Mouse (Mus musculus) neural tube, embryonic 11.5 days (tissue): ENCODE measurements around the gene 2300002M23Rik. TPM values are rescaled to one million over a fixed set of nuclear protein-coding genes. Genes with fewer than 3 reads are reported as not detected.

ENCODE experiments used
- ATAC-seq: fragments of 200-750 bp; cut with Nextera tagmentation; 2 replicates; pipeline ENCODE4 v1.8.0; 2017; ENCODE audit warnings: moderate number of reproducible peaks, mild to moderate bottlenecking, moderate TSS enrichment, moderate library complexity; ENCODE audit not compliant: insufficient read depth, low FRiP score, low TSS enrichment
- DNase-seq: peaks from one replicate; pipeline ENCODE4 v3.0.0-alpha.2; 2015; ENCODE audit warnings: low spot score
- H3K27ac ChIP-seq: fragments of 300-500 bp; sonication (generic); 2 replicates; pipeline ENCODE4 v1.5.1; 2014; ENCODE audit warnings: low read depth, mild to moderate bottlenecking, low read length
- H3K27me3 ChIP-seq: fragments of 300-500 bp; sonication (generic); 2 replicates; pipeline ENCODE4 v1.6.1; 2014; ENCODE audit warnings: mild to moderate bottlenecking, low read length, mixed read lengths; ENCODE audit not compliant: control insufficient read depth, insufficient read depth
- H3K36me3 ChIP-seq: fragments of 300-500 bp; sonication (generic); 2 replicates; pipeline ENCODE4 v1.6.1; 2014; ENCODE audit warnings: mild to moderate bottlenecking, low read length, moderate library complexity, mixed read lengths; ENCODE audit not compliant: control insufficient read depth, insufficient read depth
- H3K4me1 ChIP-seq: fragments of 300-500 bp; sonication (generic); 2 replicates; pipeline ENCODE4 v1.6.1; 2014; ENCODE audit warnings: low read length, mixed read lengths; ENCODE audit not compliant: control insufficient read depth, insufficient read depth
- H3K4me2 ChIP-seq: fragments of 300-500 bp; sonication (generic); 2 replicates; pipeline ENCODE4 v1.6.1; 2014; ENCODE audit warnings: low read depth, mild to moderate bottlenecking, moderate library complexity
- H3K4me3 ChIP-seq: fragments of 300-500 bp; sonication (generic); 2 replicates; pipeline ENCODE4 v1.5.1; 2014; ENCODE audit warnings: low read depth, low read length
- H3K9ac ChIP-seq: fragments of 300-500 bp; sonication (generic); 2 replicates; pipeline ENCODE4 v1.6.1; 2014; ENCODE audit warnings: mild to moderate bottlenecking, low read length
- H3K9me3 ChIP-seq: fragments of 300-500 bp; sonication (generic); 2 replicates; pipeline ENCODE4 v1.6.1; 2016; ENCODE audit warnings: low read length; ENCODE audit not compliant: control insufficient read depth
- WGBS: fragments of 180-500 bp; shearing (Covaris S2); extraction: QIAGEN DNeasy Blood & Tissue Kit; methylation state at CpG from one replicate; pipeline ENCODE4 v1.1.7; 2014; 5-methylcytosine and 5-hydroxymethylcytosine counted together
- polyA plus RNA-seq: library from polyadenylated mRNA; unstranded; fragments of >200 nt; fragmentation: Nextera tagmentation; extraction: Ambion mirVana; gene quantifications from 2 replicates; pipeline ENCODE4 v1.2.1, GENCODE M21; 2014

2300002M23Rik gene
- polyA plus RNA-seq = not detected in 2 replicates

- no peak within 1 kb of the TSS for H3K9ac ChIP-seq
- ATAC-seq = no peak
- no peak within 1 kb of the TSS for H3K27ac ChIP-seq
- peaks cover 10% of the 10 kb centered on the region for H3K27me3 ChIP-seq
- H3K9me3 ChIP-seq = no peaks in the 10 kb centered on the region
- H3K36me3 ChIP-seq = no peaks in the 10 kb centered on the region
- DNase-seq = no peak
- H3K4me2 ChIP-seq = no peak within 1 kb of the TSS
- 61% methylated on average over 3 of the region's 3 CpGs for WGBS
- H3K4me1 ChIP-seq = peaks cover 8% of the 10 kb centered on the region
- H3K4me3 ChIP-seq = no peak within 1 kb of the TSS
Measured at GRCm38 (mm10) chr17:35567150-35567549, at the start of gene 2300002M23Rik. TSS of gene 2300002M23Rik (plus strand) at chr17:35567450.

GRCm38 (mm10) chr17:35517526-35517925 lies 49.7 kb upstream of the 2300002M23Rik start:
- H3K9ac ChIP-seq = peak overlapping the region; percentile 49
- peak overlapping the region; percentile 72 for H3K4me2 ChIP-seq
- H3K36me3 ChIP-seq = no peaks in the 10 kb centered on the region
- no peaks in the 10 kb centered on the region for H3K9me3 ChIP-seq
- H3K27me3 ChIP-seq = no peaks in the 10 kb centered on the region
- ATAC-seq (no peak), DNase-seq (no peak)
- H3K4me3 ChIP-seq = peak overlapping the region; percentile 56
- H3K4me1 ChIP-seq = peaks cover 6% of the 10 kb centered on the region
- 0 out of 2 replicates have a peak overlapping the region, but pooled peaks have one; percentile 20 for H3K27ac ChIP-seq
- 12% methylated on average over 12 of the region's 12 CpGs for whole genome bisulfite sequencing

- no peaks in the 10 kb centered on the region for H3K27me3 ChIP-seq
- H3K4me3 ChIP-seq = no peak overlapping the region
- no peak overlapping the region for H3K27ac ChIP-seq
- no peak overlapping the region for H3K9ac ChIP-seq
- 90% methylated on average over 9 of the region's 9 CpGs for WGBS
- ATAC-seq = no peak
- no peaks in the 10 kb centered on the region for H3K4me1 ChIP-seq
- no peaks in the 10 kb centered on the region for H3K9me3 ChIP-seq
- H3K36me3 ChIP-seq = peaks cover under 1% of the 10 kb centered on the region
- no peak overlapping the region for H3K4me2 ChIP-seq
- no peak for DNase-seq
Measured at GRCm38 (mm10) chr17:35524354-35524753, 42.9 kb upstream of the 2300002M23Rik start.

- Histone ChIP-seq H3K36me3 (peaks cover 2% of the 10 kb centered on the region), H3K4me2 (no peak overlapping the region)
- WGBS = 76% methylated on average over 8 of the region's 8 CpGs
Measured at GRCm38 (mm10) chr17:35526644-35527043, 40.6 kb upstream of the 2300002M23Rik start.

GRCm38 (mm10) chr17:35532360-35532759 lies 34.9 kb upstream of the 2300002M23Rik start:
- Histone ChIP-seq H3K4me1 (no peaks in the 10 kb centered on the region), H3K27me3 (no peaks in the 10 kb centered on the region), H3K27ac (no peak overlapping the region), H3K4me2 (no peak overlapping the region), H3K4me3 (no peak overlapping the region), H3K9me3 (no peaks in the 10 kb centered on the region), H3K36me3 (peaks cover 2% of the 10 kb centered on the region; the same call in 1 of the 2 replicates), H3K9ac (no peak overlapping the region)
- 17% methylated on average over 3 of the region's 3 CpGs for WGBS
- ATAC-seq (no peak), DNase-seq (no peak)

More at GRCm38 (mm10) chr17:35526644-35527043, 40.6 kb upstream of the 2300002M23Rik start:
- H3K27me3 ChIP-seq = no peaks in the 10 kb centered on the region
- H3K4me3 ChIP-seq = no peak overlapping the region
- H3K4me1 ChIP-seq = no peaks in the 10 kb centered on the region
- H3K9ac ChIP-seq = no peak overlapping the region
- no peak overlapping the region for H3K27ac ChIP-seq
- no peaks in the 10 kb centered on the region for H3K9me3 ChIP-seq
- ATAC-seq (no peak), DNase-seq (no peak)

GRCm38 (mm10) chr17:35532901-35533300 lies 34.3 kb upstream of the 2300002M23Rik start, which contains the start of gene Psors1c2:
TSS of gene Psors1c2 (plus strand) at chr17:35533201.
- ATAC-seq (no peak), DNase-seq (no peak)
- Histone ChIP-seq H3K36me3 (peaks cover 2% of the 10 kb centered on the region; the same call in 1 of the 2 replicates), H3K27me3 (no peaks in the 10 kb centered on the region), H3K9ac (no peak within 1 kb of the TSS), H3K4me3 (no peak within 1 kb of the TSS), H3K4me1 (no peaks in the 10 kb centered on the region), H3K9me3 (no peaks in the 10 kb centered on the region), H3K4me2 (no peak within 1 kb of the TSS), H3K27ac (no peak within 1 kb of the TSS)
- WGBS = 39% methylated on average over 7 of the region's 7 CpGs

GRCm38 (mm10) chr17:35534343-35534742 lies 32.9 kb upstream of the 2300002M23Rik start:
- Histone ChIP-seq H3K9me3 (no peaks in the 10 kb centered on the region), H3K27me3 (no peaks in the 10 kb centered on the region), H3K4me3 (no peak overlapping the region), H3K27ac (no peak overlapping the region), H3K36me3 (0 out of 2 replicates have a peak, but pooled peaks cover 2% of the 10 kb centered on the region), H3K4me2 (no peak overlapping the region), H3K4me1 (no peaks in the 10 kb centered on the region), H3K9ac (no peak overlapping the region)
- DNase-seq (peak; percentile 78), ATAC-seq (no peak)
- 14% methylated on average over 6 of the region's 6 CpGs for WGBS

GRCm38 (mm10) chr17:35537421-35537820 lies 29.8 kb upstream of the 2300002M23Rik start:
- Histone ChIP-seq H3K4me3 (no peak overlapping the region), H3K4me1 (no peaks in the 10 kb centered on the region), H3K9me3 (no peaks in the 10 kb centered on the region), H3K9ac (no peak overlapping the region), H3K4me2 (no peak overlapping the region), H3K27me3 (no peaks in the 10 kb centered on the region), H3K36me3 (no peaks in the 10 kb centered on the region), H3K27ac (no peak overlapping the region)
- no peak for DNase-seq
- WGBS = 89% methylated on average over 4 of the region's 4 CpGs
- no peak for ATAC-seq

GRCm38 (mm10) chr17:35538476-35538875 lies 28.8 kb upstream of the 2300002M23Rik start:
- WGBS = 88% methylated on average over 1 of the region's 1 CpGs
- no peak for DNase-seq

More at GRCm38 (mm10) chr17:35538476-35538875, 28.8 kb upstream of the 2300002M23Rik start:
- ATAC-seq = no peak
- Histone ChIP-seq H3K9ac (no peak overlapping the region), H3K9me3 (no peaks in the 10 kb centered on the region), H3K4me2 (no peak overlapping the region), H3K36me3 (no peaks in the 10 kb centered on the region), H3K27ac (no peak overlapping the region), H3K4me3 (no peak overlapping the region), H3K4me1 (no peaks in the 10 kb centered on the region), H3K27me3 (no peaks in the 10 kb centered on the region)
